Mouse (Mus musculus) natural killer cell, adult 2 months (primary cell): ENCODE measurements at regions not wholly inside any gene's neighbourhood (a gene's known extent, or its start where the extent isn't known, plus 50 kb on each side); places are given as distances from the start of the nearest gene placed in this dataset.
"Not testable (repeated sequence)": the region's sequence is repeated elsewhere in the genome, so short reads cannot be mapped to it uniquely, and the experiment has no call there.

ENCODE experiments used
- DNase-seq, 2 experiments: peaks; one replicate each; pipeline ENCODE4 v3.0.0; 2022; ENCODE audit warnings: low spot score in 2 of 2

GRCm38 (mm10) chr16:51169294-51169693 lies 578.3 kb upstream of the Ccdc54 start:
- DNase-seq = no peak

- DNase-seq = no peak
These were observed 569.8 kb upstream of the Ccdc54 start for GRCm38 (mm10) chr16:51160768-51161167.

- DNase-seq = no peak
These were observed 547.6 kb upstream of the Ccdc54 start for GRCm38 (mm10) chr16:51138575-51138974.

GRCm38 (mm10) chr16:51119835-51120234 lies 528.9 kb upstream of the Ccdc54 start:
- no peak for DNase-seq

- DNase-seq = no peak
These were observed 527.4 kb upstream of the Ccdc54 start for GRCm38 (mm10) chr16:51118365-51118764.

GRCm38 (mm10) chr16:51117836-51118235 lies 526.9 kb upstream of the Ccdc54 start:
- no peak for DNase-seq

- DNase-seq = no peak
These were observed 518.9 kb upstream of the Ccdc54 start for GRCm38 (mm10) chr16:51109864-51110263.

- no peak for DNase-seq
These were observed 516.5 kb upstream of the Ccdc54 start for GRCm38 (mm10) chr16:51107421-51107820.

- DNase-seq = no peak
These were observed 495.6 kb upstream of the Ccdc54 start for GRCm38 (mm10) chr16:51086556-51086955.

- DNase-seq = no peak
These were observed 489.2 kb upstream of the Ccdc54 start for GRCm38 (mm10) chr16:51080146-51080545.

- no peak for DNase-seq
These were observed 457.7 kb upstream of the Ccdc54 start for GRCm38 (mm10) chr16:51048650-51049049.

- DNase-seq = no peak
These were observed 457.2 kb upstream of the Ccdc54 start for GRCm38 (mm10) chr16:51048169-51048568.

GRCm38 (mm10) chr16:51041311-51041710 lies 450.4 kb upstream of the Ccdc54 start:
- DNase-seq = no peak

GRCm38 (mm10) chr16:51002876-51003275 lies 411.9 kb upstream of the Ccdc54 start:
- DNase-seq = no peak

- no peak for DNase-seq
These were observed 373.4 kb upstream of the Ccdc54 start for GRCm38 (mm10) chr16:50964395-50964794.

- DNase-seq = no peak
These were observed 353.1 kb upstream of the Ccdc54 start for GRCm38 (mm10) chr16:50944091-50944490.

- DNase-seq = not testable (repeated sequence)
These were observed 352.6 kb upstream of the Ccdc54 start for GRCm38 (mm10) chr16:50943581-50943980.

GRCm38 (mm10) chr16:50942291-50942690 lies 351.3 kb upstream of the Ccdc54 start:
- no peak for DNase-seq

GRCm38 (mm10) chr16:50939316-50939715 lies 348.4 kb upstream of the Ccdc54 start:
- DNase-seq = no peak

- DNase-seq = no peak
These were observed 316.8 kb upstream of the Ccdc54 start for GRCm38 (mm10) chr16:50907732-50908131.

GRCm38 (mm10) chr16:50899151-50899550 lies 308.2 kb upstream of the Ccdc54 start:
- no peak for DNase-seq

- DNase-seq = no peak
These were observed 287.0 kb upstream of the Ccdc54 start for GRCm38 (mm10) chr16:50877926-50878325.

GRCm38 (mm10) chr16:50871318-50871717 lies 280.4 kb upstream of the Ccdc54 start:
- no peak for DNase-seq

GRCm38 (mm10) chr16:50863565-50863964 lies 272.6 kb upstream of the Ccdc54 start:
- no peak for DNase-seq

- no peak for DNase-seq
These were observed 268.6 kb upstream of the Ccdc54 start for GRCm38 (mm10) chr16:50859513-50859912.
